Mouse (Mus musculus) heart, embryonic 13.5 days (tissue): Measurements from ENCODE around the gene A530016L24Rik. TPM values are rescaled to one million over a fixed set of nuclear protein-coding genes. Genes with fewer than 3 reads are reported as not detected.

Experiments
- ATAC-seq: fragments of 200-750 bp; cut with Nextera tagmentation; 2 replicates; pipeline ENCODE4 v1.8.0; 2017; ENCODE audit warnings: moderate TSS enrichment; ENCODE audit not compliant: insufficient number of reproducible peaks, low FRiP score, low TSS enrichment; ENCODE audit errors: extremely low read depth
- H3K27ac ChIP-seq: fragments of 300-500 bp; sonication (generic); replicated peaks from 2 replicates; pipeline ENCODE4 v1.5.1; 2015; ENCODE audit warnings: moderate library complexity, mild to moderate bottlenecking, inconsistent platforms
- H3K27me3 ChIP-seq: fragments of 300-500 bp; sonication (generic); replicated peaks from 2 replicates; pipeline ENCODE4 v1.6.1; 2015; ENCODE audit warnings: mild to moderate bottlenecking, inconsistent platforms
- H3K36me3 ChIP-seq: fragments of 300-500 bp; sonication (generic); 2 replicates; pipeline ENCODE4 v1.6.1; 2015; ENCODE audit warnings: mild to moderate bottlenecking, inconsistent platforms
- H3K4me1 ChIP-seq: fragments of 300-500 bp; sonication (generic); 2 replicates; pipeline ENCODE4 v1.6.1; 2015; ENCODE audit warnings: inconsistent platforms
- H3K4me2 ChIP-seq: fragments of 300-500 bp; sonication (generic); 2 replicates; pipeline ENCODE4 v1.6.1; 2015; ENCODE audit warnings: inconsistent platforms, mild to moderate bottlenecking, moderate library complexity
- H3K4me3 ChIP-seq: fragments of 300-500 bp; sonication (generic); 2 replicates; pipeline ENCODE4 v1.5.1; 2015; ENCODE audit warnings: moderate library complexity, mild to moderate bottlenecking, inconsistent platforms
- H3K9ac ChIP-seq: fragments of 300-500 bp; sonication (generic); 2 replicates; pipeline ENCODE4 v1.6.1; 2015; ENCODE audit warnings: inconsistent platforms, mild to moderate bottlenecking, moderate library complexity
- H3K9me3 ChIP-seq: fragments of 300-500 bp; sonication (generic); 2 replicates; pipeline ENCODE4 v1.6.1; 2016; ENCODE audit warnings: inconsistent platforms
- WGBS: fragments of 180-500 bp; shearing (Covaris S2); methylation state at CpG from one replicate; pipeline ENCODE4 v1.1.7; 2015; ENCODE audit warnings: mixed read lengths; 5-methylcytosine and 5-hydroxymethylcytosine counted together
- polyA plus RNA-seq: library from polyadenylated mRNA; unstranded; fragments of >200 nt; fragmentation: Nextera tagmentation; extraction: Ambion mirVana; gene quantifications from 2 replicates; pipeline ENCODE4 v1.2.1, GENCODE M21; 2015

The A530016L24Rik gene
- polyA plus RNA-seq, 1 experiment from 2014 or later = 6.2 TPM

GRCm38 (mm10) chr12:112463750-112464444, 25.4 kb upstream of the A530016L24Rik start:
- no peaks in the 10 kb centered on the region for H3K9me3 ChIP-seq
- no peak overlapping the region for H3K4me3 ChIP-seq
- H3K36me3 ChIP-seq = no peaks in the 10 kb centered on the region
- ATAC-seq = no peak
- H3K27ac ChIP-seq = no peak overlapping the region
- H3K4me1 ChIP-seq = no peaks in the 10 kb centered on the region
- no peak overlapping the region for H3K9ac ChIP-seq
- WGBS = 63% methylated on average over 3 of the region's 3 CpGs
- peaks cover 38% of the 10 kb centered on the region for H3K27me3 ChIP-seq
- no peak overlapping the region for H3K4me2 ChIP-seq

GRCm38 (mm10) chr12:112464516-112464915, 24.7 kb upstream of the A530016L24Rik start:
- Histone ChIP-seq H3K4me3 (no peak overlapping the region), H3K9ac (no peak overlapping the region), H3K9me3 (no peaks in the 10 kb centered on the region), H3K4me2 (no peak overlapping the region), H3K4me1 (no peaks in the 10 kb centered on the region), H3K27me3 (peaks cover 35% of the 10 kb centered on the region), H3K27ac (no peak overlapping the region), H3K36me3 (no peaks in the 10 kb centered on the region)
- 83% methylated on average over 3 of the region's 3 CpGs for WGBS
- no peak for ATAC-seq

GRCm38 (mm10) chr12:112465928-112466327, 23.3 kb upstream of the A530016L24Rik start:
- H3K4me1 ChIP-seq = no peaks in the 10 kb centered on the region
- no peak for ATAC-seq
- no peak overlapping the region for H3K27ac ChIP-seq
- no peak overlapping the region for H3K9ac ChIP-seq
- WGBS = 77% methylated on average over 17 of the region's 17 CpGs
- H3K4me2 ChIP-seq = no peak overlapping the region
- no peaks in the 10 kb centered on the region for H3K9me3 ChIP-seq
- H3K36me3 ChIP-seq = no peaks in the 10 kb centered on the region
- no peak overlapping the region for H3K4me3 ChIP-seq
- H3K27me3 ChIP-seq = peaks cover 36% of the 10 kb centered on the region

- 72% methylated on average over 10 of the region's 10 CpGs for WGBS
- no peak overlapping the region for H3K9ac ChIP-seq
- no peak overlapping the region for H3K4me2 ChIP-seq
- H3K9me3 ChIP-seq = no peaks in the 10 kb centered on the region
- H3K27me3 ChIP-seq = peaks cover 49% of the 10 kb centered on the region
- no peak overlapping the region for H3K4me3 ChIP-seq
- no peak for ATAC-seq
- no peaks in the 10 kb centered on the region for H3K36me3 ChIP-seq
- H3K27ac ChIP-seq = no peak overlapping the region
- H3K4me1 ChIP-seq = no peaks in the 10 kb centered on the region
Measured at GRCm38 (mm10) chr12:112467387-112467786, 21.9 kb upstream of the A530016L24Rik start.

GRCm38 (mm10) chr12:112469393-112469792, 19.9 kb upstream of the A530016L24Rik start:
- Histone ChIP-seq H3K9ac (no peak overlapping the region), H3K27ac (no peak overlapping the region), H3K36me3 (no peaks in the 10 kb centered on the region), H3K27me3 (peaks cover 67% of the 10 kb centered on the region), H3K4me2 (no peak overlapping the region), H3K4me3 (no peak overlapping the region), H3K9me3 (no peaks in the 10 kb centered on the region), H3K4me1 (no peaks in the 10 kb centered on the region)
- ATAC-seq = no peak
- 87% methylated on average over 7 of the region's 7 CpGs for WGBS

- H3K4me1 ChIP-seq = no peaks in the 10 kb centered on the region
- H3K9me3 ChIP-seq = no peaks in the 10 kb centered on the region
- 74% methylated on average over 5 of the region's 5 CpGs for WGBS
- no peak overlapping the region for H3K9ac ChIP-seq
- H3K4me2 ChIP-seq = no peak overlapping the region
- peaks cover 76% of the 10 kb centered on the region for H3K27me3 ChIP-seq
- H3K36me3 ChIP-seq = no peaks in the 10 kb centered on the region
- H3K27ac ChIP-seq = no peak overlapping the region
- ATAC-seq = no peak
- no peak overlapping the region for H3K4me3 ChIP-seq
Measured at GRCm38 (mm10) chr12:112470216-112470615, 19.0 kb upstream of the A530016L24Rik start.

- Histone ChIP-seq H3K4me2 (no peak overlapping the region), H3K9me3 (no peaks in the 10 kb centered on the region), H3K36me3 (no peaks in the 10 kb centered on the region), H3K27me3 (peaks cover 87% of the 10 kb centered on the region), H3K4me1 (no peaks in the 10 kb centered on the region), H3K9ac (no peak overlapping the region), H3K4me3 (no peak overlapping the region), H3K27ac (no peak overlapping the region)
- no peak for ATAC-seq
- 21% methylated on average over 9 of the region's 9 CpGs for WGBS
Measured at GRCm38 (mm10) chr12:112473777-112474176, 15.5 kb upstream of the A530016L24Rik start.

GRCm38 (mm10) chr12:112489535-112489934, 287 bp downstream of the A530016L24Rik start:
- no peak for ATAC-seq
- no peaks in the 10 kb centered on the region for H3K9me3 ChIP-seq
- H3K4me1 ChIP-seq = peaks cover 64% of the 10 kb centered on the region
- peak overlapping the region; percentile 99 for H3K27ac ChIP-seq
- WGBS = 87% methylated on average over 9 of the region's 9 CpGs
- H3K27me3 ChIP-seq = 0 out of 2 replicates have a peak, but pooled peaks cover 4% of the 10 kb centered on the region
- no peaks in the 10 kb centered on the region for H3K36me3 ChIP-seq
- H3K4me3 ChIP-seq = no peak overlapping the region
- H3K9ac ChIP-seq = peak overlapping the region; percentile 19
- H3K4me2 ChIP-seq = no peak overlapping the region

- peak overlapping the region; percentile 38 for H3K4me3 ChIP-seq
- H3K36me3 ChIP-seq = no peaks in the 10 kb centered on the region
- peak; percentile 61; the same call in 1 of the 2 replicates for ATAC-seq
- WGBS = 2% methylated on average over 2 of the region's 3 CpGs
- H3K9ac ChIP-seq = peak overlapping the region; percentile 78
- H3K9me3 ChIP-seq = no peaks in the 10 kb centered on the region
- peak overlapping the region; percentile 99 for H3K27ac ChIP-seq
- peak overlapping the region; percentile 68 for H3K4me2 ChIP-seq
- H3K27me3 ChIP-seq = peaks cover 9% of the 10 kb centered on the region; the same call in 1 of the 2 replicates
- H3K4me1 ChIP-seq = peaks cover 63% of the 10 kb centered on the region
Measured at GRCm38 (mm10) chr12:112490444-112490939, 1.2 kb downstream of the A530016L24Rik start.

GRCm38 (mm10) chr12:112496136-112496535, 6.9 kb downstream of the A530016L24Rik start:
- ATAC-seq = no peak
- Histone ChIP-seq H3K27ac (no peak overlapping the region), H3K36me3 (no peaks in the 10 kb centered on the region), H3K9ac (no peak overlapping the region), H3K27me3 (peaks cover 36% of the 10 kb centered on the region), H3K9me3 (no peaks in the 10 kb centered on the region), H3K4me3 (no peak overlapping the region), H3K4me1 (peaks cover 27% of the 10 kb centered on the region), H3K4me2 (no peak overlapping the region)
- 69% methylated on average over 5 of the region's 5 CpGs for WGBS

GRCm38 (mm10) chr12:112497731-112498130, 8.5 kb downstream of the A530016L24Rik start:
- Histone ChIP-seq H3K4me3 (no peak overlapping the region), H3K36me3 (no peaks in the 10 kb centered on the region), H3K27ac (no peak overlapping the region), H3K9ac (no peak overlapping the region), H3K27me3 (peaks cover 36% of the 10 kb centered on the region), H3K4me2 (no peak overlapping the region), H3K4me1 (peaks cover 26% of the 10 kb centered on the region), H3K9me3 (no peaks in the 10 kb centered on the region)
- WGBS = 71% methylated on average over 8 of the region's 8 CpGs
- no peak for ATAC-seq

- 39% methylated on average over 11 of the region's 11 CpGs for WGBS
Measured at GRCm38 (mm10) chr12:112498683-112499082, 9.4 kb downstream of the A530016L24Rik start.

More at GRCm38 (mm10) chr12:112498683-112499082, 9.4 kb downstream of the A530016L24Rik start:
- Histone ChIP-seq H3K36me3 (no peaks in the 10 kb centered on the region), H3K4me1 (peaks cover 31% of the 10 kb centered on the region), H3K27me3 (peaks cover 33% of the 10 kb centered on the region), H3K9me3 (no peaks in the 10 kb centered on the region), H3K9ac (no peak overlapping the region), H3K4me2 (no peak overlapping the region), H3K27ac (no peak overlapping the region), H3K4me3 (no peak overlapping the region)
- ATAC-seq = no peak
